Mouse (Mus musculus) C2C12 (cell line): ENCODE results near the gene Krt71. TPM values are rescaled to one million over a fixed set of nuclear protein-coding genes. Genes with fewer than 3 reads are reported as not detected.
A peak's percentile ranks its signal among the peaks of the same experiment; 100 is the strongest.

Source experiments
- H3K27me3 ChIP-seq: one replicate; pipeline ENCODE4 v1.6.1; 2011; ENCODE audit not compliant: control insufficient read depth, insufficient read depth, insufficient read length
- H3K36me3 ChIP-seq: one replicate; pipeline ENCODE4 v1.6.1; 2011; ENCODE audit not compliant: control insufficient read depth, insufficient read depth
- H3K4me3 ChIP-seq: one replicate; pipeline ENCODE4 v1.5.1; 2011; ENCODE audit warnings: mild to moderate bottlenecking, control low read depth; ENCODE audit not compliant: poor library complexity, insufficient read depth, severe bottlenecking
- H3K79me2 ChIP-seq: one replicate; pipeline ENCODE4 v1.6.1; 2011; ENCODE audit not compliant: control insufficient read depth, insufficient read depth
- H3K79me3 ChIP-seq: one replicate; pipeline ENCODE4 v1.6.1; 2011; ENCODE audit warnings: low read depth, control low read depth
- H3ac ChIP-seq: one replicate; pipeline ENCODE3; 2011; ENCODE audit warnings: low read depth; ENCODE audit not compliant: control insufficient read depth, insufficient read length
- CEBPB ChIP-seq: IDR thresholded peaks from one replicate; pipeline ENCODE4 v1.6.1; 2011; ENCODE audit warnings: low read depth, mild to moderate bottlenecking, control low read depth, moderate library complexity
- CTCF ChIP-seq: IDR thresholded peaks from one replicate; pipeline ENCODE4 v1.5.1; 2011; ENCODE audit not compliant: control insufficient read depth, insufficient read depth, insufficient read length
- FOSL1 ChIP-seq: IDR thresholded peaks from one replicate; pipeline ENCODE4 v1.8.0; 2011; ENCODE audit warnings: mild to moderate bottlenecking, low read length; ENCODE audit not compliant: poor library complexity, insufficient read depth, severe bottlenecking
- MAX ChIP-seq: IDR thresholded peaks from one replicate; pipeline ENCODE4 v1.6.1; 2011; ENCODE audit warnings: mild to moderate bottlenecking, control low read depth
- MYOD1 ChIP-seq: IDR thresholded peaks from one replicate; pipeline ENCODE4 v1.6.1; 2011; ENCODE audit warnings: low read depth; ENCODE audit not compliant: control insufficient read depth, insufficient read length
- MYOG ChIP-seq: IDR thresholded peaks from one replicate; pipeline ENCODE4 v1.6.1; 2011; ENCODE audit not compliant: control insufficient read depth, insufficient read length; ENCODE audit errors: extremely low read depth
- USF1 ChIP-seq: IDR thresholded peaks from one replicate; pipeline ENCODE4 v1.6.1; 2011; ENCODE audit warnings: low read depth, mild to moderate bottlenecking, control low read depth, moderate library complexity
- long read RNA-seq, 2 experiments: library from polyadenylated mRNA; unstranded; transcript quantifications; one replicate each; pipeline ENCODE4 v2.0.0; 2019 to 2020
- polyA plus RNA-seq: library from polyadenylated mRNA; unstranded; fragments of >200 nt; fragmentation: generic; extraction: Trizol; gene quantifications from one replicate; pipeline ENCODE4 v1.2.1, GENCODE M21; 2012; ENCODE audit warnings: missing spikeins

The Krt71 gene
- not detected for polyA plus RNA-seq
- long read RNA-seq, experiment 1: 0 reads
- long read RNA-seq, experiment 2: 0 reads

DNA sequence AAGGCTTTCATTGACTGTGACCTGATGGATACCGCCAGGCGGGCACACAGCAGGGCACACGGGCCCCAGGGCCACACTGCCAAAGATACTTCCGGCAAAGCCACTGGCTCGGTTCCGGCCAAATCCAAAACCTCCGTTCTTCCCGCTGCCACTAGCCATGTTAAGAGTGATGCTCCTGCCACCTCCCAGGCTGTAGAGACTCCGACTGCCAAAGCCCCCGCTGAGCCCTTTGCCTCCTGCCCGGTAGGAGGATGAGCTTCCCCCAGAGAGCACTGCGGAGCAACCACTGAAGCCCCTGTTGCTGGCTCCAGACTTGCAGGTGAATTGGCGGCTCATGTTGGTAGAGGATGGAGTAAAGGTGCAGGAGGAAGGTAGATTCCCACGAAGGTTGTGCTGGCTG is at the start of gene Krt71:
Gene Krt71 (minus strand): TSS at position 399 of the 400 bp plus-strand sequence.
- Histone ChIP-seq H3K27me3 (peaks cover 52% of the 10 kb centered on the region), H3K4me3 (no peak within 1 kb of the TSS), H3K79me2 (no peaks in the 10 kb centered on the region), H3K36me3 (no peaks in the 10 kb centered on the region), H3ac (no peak within 1 kb of the TSS), H3K79me3 (no peaks in the 10 kb centered on the region)
- no peak for TF ChIP-seq CEBPB
- TF ChIP-seq CTCF: no peak
- no peak for TF ChIP-seq MYOD1
- TF ChIP-seq MYOG: no peak
- TF ChIP-seq FOSL1: no peak
- TF ChIP-seq MAX: no peak
- no peak for TF ChIP-seq USF1

DNA sequence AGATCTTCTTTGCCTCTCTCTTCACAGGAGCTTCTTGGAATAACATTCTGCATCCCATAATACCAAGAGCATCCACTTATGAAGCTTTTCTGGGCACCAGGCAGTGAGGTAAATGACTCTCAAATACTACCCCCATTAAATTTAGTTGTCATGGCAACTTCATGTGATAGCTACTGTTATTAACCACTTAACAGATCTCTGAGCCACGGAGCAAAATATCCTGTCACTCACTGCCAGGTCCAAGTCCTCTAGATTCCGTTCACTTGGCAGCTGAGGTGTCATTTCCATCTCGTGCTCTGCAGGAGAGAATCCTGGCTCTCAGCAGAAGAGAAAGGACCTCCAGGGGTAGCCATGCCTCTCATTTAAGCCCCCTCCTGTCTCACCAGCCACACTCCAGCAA is 48.0 kb upstream of the Krt71 start:
- no peaks in the 10 kb centered on the region for H3K36me3 ChIP-seq
- H3K79me3 ChIP-seq: no peaks in the 10 kb centered on the region
- no peak overlapping the region for H3ac ChIP-seq
- H3K4me3 ChIP-seq: no peak overlapping the region
- peaks cover 54% of the 10 kb centered on the region for H3K27me3 ChIP-seq
- TF ChIP-seq CTCF: no peak
- no peak for TF ChIP-seq MYOG
- TF ChIP-seq MYOD1: no peak
- H3K79me2 ChIP-seq: no peaks in the 10 kb centered on the region

DNA sequence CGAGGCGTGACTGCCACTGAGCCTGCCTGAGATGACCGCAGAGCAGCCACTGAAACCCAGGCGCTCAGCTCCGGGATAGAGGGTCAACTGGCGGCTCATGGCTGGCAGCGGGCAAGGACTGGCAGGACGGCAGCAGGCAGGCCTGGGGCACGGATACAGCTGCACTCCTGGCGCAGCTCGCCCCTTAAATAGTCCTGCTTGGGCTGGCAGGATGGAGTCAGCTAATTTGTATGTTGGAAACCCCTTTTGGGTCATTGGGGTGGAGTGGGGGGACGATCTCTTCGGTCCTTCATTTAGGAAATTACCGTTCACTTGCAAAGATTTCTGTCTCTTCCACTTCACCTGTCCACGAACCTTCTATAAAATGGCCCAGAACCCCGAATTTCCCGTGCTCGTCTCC is 43.5 kb upstream of the Krt71 start, which contains the start of gene Krt72:
Gene Krt72 (minus strand): TSS at position 101 of the 400 bp plus-strand sequence.
- Histone ChIP-seq H3K36me3 (no peaks in the 10 kb centered on the region), H3K27me3 (peaks cover 63% of the 10 kb centered on the region), H3K79me2 (no peaks in the 10 kb centered on the region), H3ac (no peak within 1 kb of the TSS), H3K79me3 (no peaks in the 10 kb centered on the region), H3K4me3 (no peak within 1 kb of the TSS)
- TF ChIP-seq USF1 (no peak), MYOD1 (no peak), CTCF (no peak), FOSL1 (no peak), MAX (no peak), CEBPB (no peak), MYOG (no peak)

DNA sequence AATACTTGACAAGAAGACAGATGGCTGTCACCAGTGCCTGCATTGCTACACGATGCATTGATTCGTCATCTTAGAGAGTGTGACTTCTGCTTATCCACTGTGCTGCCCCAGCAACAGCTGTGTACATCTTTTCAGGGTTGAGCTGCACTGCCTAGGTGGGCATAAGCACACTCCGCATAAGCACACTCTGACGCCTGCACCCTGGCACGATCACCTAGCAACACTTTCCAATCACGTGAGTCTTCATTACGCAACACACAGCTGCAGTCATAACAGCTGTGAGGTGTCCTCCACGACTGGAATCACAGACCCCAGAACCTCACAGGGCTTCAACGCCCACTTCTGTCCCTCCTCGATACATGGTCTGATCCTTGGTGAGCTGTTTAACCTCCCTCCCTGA is 30.5 kb upstream of the Krt71 start:
- no peaks in the 10 kb centered on the region for H3K79me2 ChIP-seq
- H3ac ChIP-seq: no peak overlapping the region
- no peak for TF ChIP-seq CEBPB
- no peak for TF ChIP-seq MYOD1
- no peak for TF ChIP-seq MYOG
- TF ChIP-seq USF1: no peak
- no peak for TF ChIP-seq FOSL1
- no peak for TF ChIP-seq MAX
- TF ChIP-seq CTCF: no peak
- H3K79me3 ChIP-seq: no peaks in the 10 kb centered on the region
- no peaks in the 10 kb centered on the region for H3K36me3 ChIP-seq
- H3K27me3 ChIP-seq: peaks cover 45% of the 10 kb centered on the region
- H3K4me3 ChIP-seq: no peak overlapping the region

DNA sequence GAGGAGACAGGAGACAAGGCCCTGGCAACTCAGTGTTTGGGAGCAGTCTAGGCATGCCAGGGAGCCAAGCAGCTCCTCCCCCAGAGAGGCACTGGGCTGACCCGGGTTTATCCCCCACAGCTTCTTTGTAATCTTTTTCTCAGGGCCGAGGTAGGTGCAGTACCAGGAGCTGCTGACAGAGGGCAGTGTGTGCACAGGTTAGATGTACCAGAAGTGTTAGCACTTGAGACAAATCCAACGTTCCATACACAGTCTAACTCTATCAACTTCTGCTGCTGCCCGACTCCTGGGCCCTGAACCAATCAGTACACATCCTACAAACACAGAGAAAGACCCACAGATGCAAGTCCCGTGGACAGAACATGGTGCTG is 29.8 kb upstream of the Krt71 start:
- no peaks in the 10 kb centered on the region for H3K79me3 ChIP-seq
- H3K4me3 ChIP-seq: no peak overlapping the region
- TF ChIP-seq CTCF (peak; percentile 83), CEBPB (no peak)
- no peaks in the 10 kb centered on the region for H3K36me3 ChIP-seq
- peaks cover 38% of the 10 kb centered on the region for H3K27me3 ChIP-seq
- H3ac ChIP-seq: no peak overlapping the region
- H3K79me2 ChIP-seq: no peaks in the 10 kb centered on the region

DNA sequence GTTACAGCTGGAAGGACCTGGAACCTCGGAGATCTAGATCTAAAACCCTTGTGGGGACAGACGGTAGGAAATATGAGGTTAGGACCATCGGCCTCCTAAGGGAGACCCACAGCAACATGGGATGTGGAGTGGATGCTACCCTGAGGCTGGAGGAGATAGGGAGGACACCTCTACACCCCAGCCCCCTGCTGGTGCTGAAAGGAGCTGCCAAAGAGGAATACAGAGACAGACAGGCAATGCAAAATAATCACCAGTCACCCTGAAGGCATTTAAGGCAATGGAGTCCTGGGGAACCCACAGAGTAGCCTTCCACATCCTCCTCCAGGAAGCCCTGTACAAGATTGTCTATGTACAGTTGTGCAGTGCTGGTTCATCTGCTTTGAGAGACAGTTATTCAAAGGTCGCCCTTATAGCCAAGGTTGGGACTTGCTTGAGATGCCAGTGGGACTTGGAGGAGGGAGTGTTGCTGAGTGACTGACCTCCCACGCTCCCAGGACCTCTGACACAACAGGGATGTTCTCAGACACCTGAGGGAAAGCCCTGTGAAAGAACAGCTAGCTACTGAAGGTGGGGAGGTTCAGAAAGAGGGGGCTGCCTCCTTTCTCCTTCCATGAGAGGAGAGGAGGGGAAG is 29.3 kb upstream of the Krt71 start:
- no peak overlapping the region for H3K4me3 ChIP-seq
- peaks cover 38% of the 10 kb centered on the region for H3K27me3 ChIP-seq
- TF ChIP-seq CTCF (peak; percentile 17), MAX (no peak)
- no peaks in the 10 kb centered on the region for H3K36me3 ChIP-seq
- H3ac ChIP-seq: no peak overlapping the region
- H3K79me3 ChIP-seq: no peaks in the 10 kb centered on the region
- H3K79me2 ChIP-seq: no peaks in the 10 kb centered on the region

DNA sequence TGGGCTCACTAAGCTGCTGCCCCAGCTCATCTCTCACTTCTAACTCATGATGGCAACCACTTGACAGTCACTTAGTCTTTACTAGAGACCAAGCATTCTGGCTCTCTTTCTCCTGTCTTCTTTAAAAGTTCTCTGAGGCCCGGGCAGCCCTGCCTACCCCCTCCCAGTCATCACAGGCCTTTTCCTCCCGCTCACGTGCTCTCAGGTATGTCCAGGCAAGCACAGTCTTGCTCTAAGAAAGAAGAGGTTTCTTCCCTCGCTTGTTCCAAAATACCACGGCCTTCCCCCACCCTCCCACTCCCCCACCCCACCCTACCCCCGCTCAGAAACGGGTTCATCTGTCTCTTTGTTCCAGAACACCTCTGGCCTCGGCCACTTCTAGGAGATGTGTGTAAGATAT is 27.3 kb upstream of the Krt71 start:
- Histone ChIP-seq H3K27me3 (peaks cover 33% of the 10 kb centered on the region), H3ac (no peak overlapping the region), H3K4me3 (no peak overlapping the region), H3K36me3 (no peaks in the 10 kb centered on the region), H3K79me2 (no peaks in the 10 kb centered on the region), H3K79me3 (no peaks in the 10 kb centered on the region)
- no peak for TF ChIP-seq MAX
- no peak for TF ChIP-seq FOSL1
- no peak for TF ChIP-seq MYOD1
- TF ChIP-seq USF1: no peak
- TF ChIP-seq CEBPB: no peak
- TF ChIP-seq CTCF: no peak
- no peak for TF ChIP-seq MYOG
